Mouse (Mus musculus) layer of hippocampus, postnatal 10 days (tissue): Measurements from ENCODE around the gene Abcc4. TPM values are rescaled to one million over a fixed set of nuclear protein-coding genes. Genes with fewer than 3 reads are reported as not detected.

Source experiments
- DNase-seq, 2 experiments: peaks; one replicate each; pipeline ENCODE4 v3.0.0; 2021; ENCODE audit warnings: low spot score in 2 of 2
- total RNA-seq, 2 experiments: library from RNA; stranded (reverse); gene quantifications; 2 replicates each; pipeline ENCODE4 v1.2.3; 2021

Gene Abcc4
- total RNA-seq, 2 experiments from 2014 or later = 7.4 to 7.7 TPM

GRCm38 (mm10) chr14:118713408-118713807, 7.4 kb upstream of the Abcc4 start:
- DNase-seq = no peak

- DNase-seq = no peak
Observed at GRCm38 (mm10) chr14:118712889-118713288, 6.9 kb upstream of the Abcc4 start.

- no peak for DNase-seq
Observed at GRCm38 (mm10) chr14:118710945-118711344, 4.9 kb upstream of the Abcc4 start.

- peak; percentile 71 to 79 for DNase-seq
Observed at GRCm38 (mm10) chr14:118709736-118710135, 3.7 kb upstream of the Abcc4 start.

GRCm38 (mm10) chr14:118708126-118708525, 2.1 kb upstream of the Abcc4 start:
- no peak for DNase-seq

GRCm38 (mm10) chr14:118706962-118707361, 943 bp upstream of the Abcc4 start:
- DNase-seq = no peak

GRCm38 (mm10) chr14:118705465-118705807, 583 bp downstream of the Abcc4 start:
- no peak for DNase-seq

- no peak for DNase-seq
Observed at GRCm38 (mm10) chr14:118703363-118703762, 2.7 kb downstream of the Abcc4 start.

- peak; percentile 28 to 45 for DNase-seq
Observed at GRCm38 (mm10) chr14:118701991-118702608, 3.9 kb downstream of the Abcc4 start.

- DNase-seq = no peak
Observed at GRCm38 (mm10) chr14:118700576-118700975, 5.4 kb downstream of the Abcc4 start.

GRCm38 (mm10) chr14:118699963-118700362, 6.1 kb downstream of the Abcc4 start:
- no peak for DNase-seq

- no peak for DNase-seq
Observed at GRCm38 (mm10) chr14:118699508-118699907, 6.5 kb downstream of the Abcc4 start.

- DNase-seq = no peak
Observed at GRCm38 (mm10) chr14:118696556-118697289, 9.3 kb downstream of the Abcc4 start.

- DNase-seq = no peak
Observed at GRCm38 (mm10) chr14:118695866-118696265, 10.2 kb downstream of the Abcc4 start.

GRCm38 (mm10) chr14:118694321-118694720, 11.7 kb downstream of the Abcc4 start:
- DNase-seq = no peak

- no peak for DNase-seq
Observed at GRCm38 (mm10) chr14:118691910-118692309, 14.1 kb downstream of the Abcc4 start.

- no peak for DNase-seq
Observed at GRCm38 (mm10) chr14:118691404-118691803, 14.6 kb downstream of the Abcc4 start.

- no peak for DNase-seq
Observed at GRCm38 (mm10) chr14:118690921-118691320, 15.1 kb downstream of the Abcc4 start.

- peak; percentile 34 to 44 for DNase-seq
Observed at GRCm38 (mm10) chr14:118690336-118690735, 15.7 kb downstream of the Abcc4 start.

- no peak for DNase-seq
Observed at GRCm38 (mm10) chr14:118688643-118689042, 17.4 kb downstream of the Abcc4 start.

- no peak for DNase-seq
Observed at GRCm38 (mm10) chr14:118686861-118687260, 19.2 kb downstream of the Abcc4 start.

- DNase-seq = no peak
Observed at GRCm38 (mm10) chr14:118685572-118685971, 20.4 kb downstream of the Abcc4 start.
